Mouse (Mus musculus) spleen, adult 10 weeks (tissue): ENCODE results near the gene Ttc8. TPM values are rescaled to one million over a fixed set of nuclear protein-coding genes. Genes with fewer than 3 reads are reported as not detected.

Experiments
- polyA plus RNA-seq: library from polyadenylated mRNA; stranded (reverse); fragments of 350-450 nt; fragmentation: Illumina TruSeq; extraction: RNeasy Lipid Tissue Mini Kit (QIAGEN cat#74804); gene quantifications from one replicate; pipeline ENCODE4 v1.2.3, GENCODE M21; 2015; ENCODE audit warnings: low replicate concordance; ENCODE audit not compliant: insufficient read depth

Gene Ttc8
- 8.3 TPM for polyA plus RNA-seq

DNA sequence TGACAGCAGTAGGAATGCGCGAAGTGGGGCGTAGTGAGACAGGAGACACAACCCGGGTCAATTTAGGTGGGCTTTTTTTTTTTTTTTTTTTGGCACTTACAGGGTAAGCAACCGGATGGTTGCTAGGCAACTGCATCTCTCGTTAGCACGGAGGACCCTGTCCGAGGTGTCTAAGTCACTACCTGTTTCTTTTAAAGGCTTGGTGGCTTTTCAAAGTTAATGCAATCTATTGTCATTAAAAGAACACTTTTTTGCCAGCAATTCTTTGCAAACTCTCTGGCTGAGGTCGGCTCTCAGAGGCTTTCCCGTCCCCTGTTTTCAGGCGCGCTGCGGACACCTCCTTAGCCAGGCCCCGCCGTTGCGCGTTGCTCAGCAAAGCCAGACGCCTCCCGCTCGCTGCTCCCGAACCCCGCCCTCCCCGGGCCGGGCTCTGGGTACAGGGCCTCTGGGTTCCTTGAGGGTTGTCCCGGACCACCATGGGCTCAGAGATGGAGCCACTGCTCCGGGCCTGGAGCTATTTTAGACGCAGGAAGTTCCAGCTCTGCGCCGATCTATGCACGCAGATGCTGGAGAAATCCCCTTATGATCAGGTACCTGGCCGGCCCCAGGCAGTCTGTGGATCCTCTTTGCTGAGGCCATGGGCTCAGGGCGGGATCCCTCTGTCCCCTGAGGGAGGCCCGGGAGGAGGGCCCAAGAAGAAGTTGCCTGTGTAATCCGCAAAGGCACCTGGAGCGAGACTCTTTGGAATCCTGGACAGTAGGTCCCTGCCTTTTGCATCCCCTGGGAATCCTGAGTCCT lies at the start of gene Ttc8:
Gene Ttc8, plus strand, starts transcription at position 381 of the 798 bp plus-strand sequence.

DNA sequence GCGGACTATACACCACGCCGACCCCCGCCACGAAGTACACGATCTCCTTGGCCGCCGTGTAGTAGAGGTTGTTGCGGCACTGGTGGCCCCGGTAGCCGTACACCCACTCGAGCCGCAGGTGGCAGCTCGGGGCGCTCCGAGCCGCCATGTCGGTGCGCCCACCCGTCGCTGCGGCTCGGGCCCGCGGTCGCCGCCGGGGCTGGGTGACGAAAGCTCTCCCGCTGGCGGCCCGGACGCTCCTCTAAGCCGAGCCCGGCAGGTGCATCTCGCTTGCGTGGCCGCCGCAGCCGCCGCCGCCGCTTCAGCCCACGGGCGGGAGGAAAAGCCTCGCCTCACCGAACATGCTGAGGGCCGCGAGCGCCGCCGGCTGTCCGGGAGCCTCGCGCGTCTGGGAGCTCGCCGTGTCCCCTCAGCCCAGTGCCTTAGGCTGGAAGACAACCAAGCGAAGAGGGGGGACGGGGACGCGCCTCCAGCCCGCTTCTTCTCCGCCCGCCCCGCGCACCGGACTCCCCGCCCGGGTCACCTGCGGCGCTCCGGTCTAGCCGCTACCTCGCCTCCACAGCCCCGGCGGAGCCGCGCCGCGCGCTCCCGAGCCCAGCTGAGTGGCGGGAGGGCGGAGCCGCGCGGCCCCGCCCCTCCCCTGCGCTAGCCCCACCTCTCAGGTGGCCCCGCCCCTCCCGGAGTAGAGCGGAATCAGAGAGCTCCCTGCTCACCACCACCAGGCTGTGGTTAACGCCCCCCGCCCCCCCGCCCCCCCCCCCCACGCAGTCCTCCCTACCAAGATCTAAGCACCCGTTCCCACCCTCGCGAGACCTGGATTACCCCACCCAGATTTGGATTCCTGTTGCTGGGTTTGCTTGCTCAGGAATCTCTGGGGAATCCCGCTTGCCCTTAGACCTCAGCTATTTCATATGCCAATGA lies 19.2 kb upstream of the Ttc8 start, which contains the start of gene Eml5:
Gene Eml5, minus strand, starts transcription at position 604 of the 921 bp plus-strand sequence.

Other genes starting within 250 kb of the Ttc8 start
- 6.7 TPM for gene Ptpn21, start 183.2 kb upstream of the Ttc8 start, polyA plus RNA-seq
- gene Zc3h14, start 173.6 kb upstream of the Ttc8 start, polyA plus RNA-seq = 92.2 TPM
- 19.9 TPM for gene Eml5, start 19.1 kb upstream of the Ttc8 start, polyA plus RNA-seq